Mouse (Mus musculus): ENCODE data around the gene Nepn.
"Not testable (repeated sequence)": the region's sequence is repeated elsewhere in the genome, so short reads cannot be mapped to it uniquely, and the experiment has no call there.

Nepn gene

GRCm38 (mm10) chr10:52388922-52389430 lies at the start of gene Nepn:
TSS of gene Nepn (plus strand) at chr10:52388972.
- DNase-seq (ENCODE audit: low spot score), result no peak

GRCm38 (mm10) chr10:52343324-52343723 lies 45.4 kb upstream of the Nepn start:
- DNase-seq (ENCODE audit: low spot score), result not testable (repeated sequence)

- DNase-seq (ENCODE audit: low spot score), result no peak
These were observed 35.6 kb upstream of the Nepn start for GRCm38 (mm10) chr10:52353184-52353583.

GRCm38 (mm10) chr10:52358467-52358866 lies 30.3 kb upstream of the Nepn start, which contains the start of gene Gm26741:
TSS of gene Gm26741 (plus strand) at chr10:52358767.
- DNase-seq (ENCODE audit: low spot score), result no peak

GRCm38 (mm10) chr10:52360241-52360735 lies 28.5 kb upstream of the Nepn start:
- no peak for DNase-seq (ENCODE audit: low spot score)

GRCm38 (mm10) chr10:52360862-52361609 lies 27.7 kb upstream of the Nepn start:
- DNase-seq (ENCODE audit: low spot score), result no peak

- no peak for DNase-seq (ENCODE audit: low spot score)
These were observed 20.4 kb upstream of the Nepn start for GRCm38 (mm10) chr10:52368376-52368775.

GRCm38 (mm10) chr10:52373834-52374233 lies 14.9 kb upstream of the Nepn start:
- no peak for DNase-seq (ENCODE audit: low spot score)

GRCm38 (mm10) chr10:52374651-52375050 lies 14.1 kb upstream of the Nepn start:
- DNase-seq (ENCODE audit: low spot score), result no peak

- no peak for DNase-seq (ENCODE audit: low spot score)
These were observed 12.3 kb upstream of the Nepn start for GRCm38 (mm10) chr10:52376422-52376821.

GRCm38 (mm10) chr10:52377813-52378212 lies 11.0 kb upstream of the Nepn start:
- no peak for DNase-seq (ENCODE audit: low spot score)

- DNase-seq (ENCODE audit: low spot score), result no peak
These were observed 7.4 kb upstream of the Nepn start for GRCm38 (mm10) chr10:52381321-52381801.

- peak; percentile 95 for DNase-seq (ENCODE audit: low spot score)
These were observed 6.8 kb upstream of the Nepn start, which contains the start of gene Gopc for GRCm38 (mm10) chr10:52381845-52382591. TSS of gene Gopc (minus strand) at chr10:52382124.

GRCm38 (mm10) chr10:52383022-52383421 lies 5.8 kb upstream of the Nepn start:
- DNase-seq (ENCODE audit: low spot score), result no peak

- no peak for DNase-seq (ENCODE audit: low spot score)
These were observed 5.2 kb upstream of the Nepn start for GRCm38 (mm10) chr10:52383522-52383921.

- no peak for DNase-seq (ENCODE audit: low spot score)
These were observed 3.8 kb upstream of the Nepn start for GRCm38 (mm10) chr10:52384823-52385610.

- no peak for DNase-seq (ENCODE audit: low spot score)
These were observed 1.6 kb upstream of the Nepn start for GRCm38 (mm10) chr10:52387192-52387591.

GRCm38 (mm10) chr10:52389438-52389837 lies 666 bp downstream of the Nepn start:
- no peak for DNase-seq (ENCODE audit: low spot score)

GRCm38 (mm10) chr10:52391208-52391607 lies 2.4 kb downstream of the Nepn start:
- DNase-seq (ENCODE audit: low spot score), result no peak

- DNase-seq (ENCODE audit: low spot score), result no peak
These were observed 7.9 kb downstream of the Nepn start for GRCm38 (mm10) chr10:52396647-52397046.

GRCm38 (mm10) chr10:52398715-52399114 lies 9.9 kb downstream of the Nepn start:
- no peak for DNase-seq (ENCODE audit: low spot score)

- DNase-seq (ENCODE audit: low spot score), result no peak
These were observed 10.9 kb downstream of the Nepn start for GRCm38 (mm10) chr10:52399722-52400121.

Measured in ovary, adult 18-20 months (tissue).